Mouse (Mus musculus): ENCODE measurements at regions not wholly inside any gene's neighbourhood (a gene's known extent, or its start where the extent isn't known, plus 50 kb on each side); places are given as distances from the start of the nearest gene placed in this dataset.
A peak's percentile ranks its signal among the peaks of the same experiment; 100 is the strongest.

DNA sequence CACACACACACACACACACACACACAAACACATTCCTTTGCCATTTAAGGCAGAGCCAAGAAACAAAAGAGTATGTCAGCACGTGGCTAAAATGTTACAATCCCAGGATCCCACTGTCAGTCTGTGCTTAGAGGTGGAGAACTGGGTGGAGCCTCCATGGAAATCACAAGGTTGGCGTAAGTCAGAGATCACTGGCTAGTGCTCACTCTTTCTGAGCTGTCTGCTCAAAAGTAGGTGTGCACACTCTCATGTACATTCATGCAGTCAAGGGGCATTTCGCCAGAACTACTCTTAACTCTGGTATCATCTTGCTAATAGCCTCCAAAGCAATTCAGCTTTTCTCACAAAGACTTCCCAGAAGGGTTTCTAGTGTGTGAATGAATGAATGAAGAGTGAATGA lies 318.2 kb downstream of the Gm45692 start:
- Histone ChIP-seq H3K27ac (replicated peaks) (no peak overlapping the region), H3K4me1 (replicated peaks; ENCODE audit: control insufficient read depth, insufficient read depth) (no peaks in the 10 kb centered on the region), H3K27me3 (ENCODE audit: control insufficient read depth, insufficient read depth, low read length) (no peaks in the 10 kb centered on the region), H3K4me2 (replicated peaks; ENCODE audit: low read depth) (no peak overlapping the region), H3K4me3 (ENCODE audit: low read depth, low read length) (no peak overlapping the region), H3K9ac (ENCODE audit: low read length) (no peak overlapping the region), H3K9me3 (ENCODE audit: control insufficient read depth, low read length) (no peaks in the 10 kb centered on the region), H3K36me3 (ENCODE audit: control insufficient read depth, insufficient read depth, low read length) (no peaks in the 10 kb centered on the region)
- no peak for ATAC-seq (ENCODE audit: low FRiP score, low TSS enrichment)
- no peak for TF ChIP-seq EP300 (optimal IDR thresholded peaks at IDR 0.05)
- no peak for TF ChIP-seq CTCF (IDR thresholded peaks at IDR 0.05; ENCODE audit: low read depth)
- DNase-seq (ENCODE audit: low spot score), result no peak
- 67% methylated on average over 3 of the region's 3 CpGs for WGBS

DNA sequence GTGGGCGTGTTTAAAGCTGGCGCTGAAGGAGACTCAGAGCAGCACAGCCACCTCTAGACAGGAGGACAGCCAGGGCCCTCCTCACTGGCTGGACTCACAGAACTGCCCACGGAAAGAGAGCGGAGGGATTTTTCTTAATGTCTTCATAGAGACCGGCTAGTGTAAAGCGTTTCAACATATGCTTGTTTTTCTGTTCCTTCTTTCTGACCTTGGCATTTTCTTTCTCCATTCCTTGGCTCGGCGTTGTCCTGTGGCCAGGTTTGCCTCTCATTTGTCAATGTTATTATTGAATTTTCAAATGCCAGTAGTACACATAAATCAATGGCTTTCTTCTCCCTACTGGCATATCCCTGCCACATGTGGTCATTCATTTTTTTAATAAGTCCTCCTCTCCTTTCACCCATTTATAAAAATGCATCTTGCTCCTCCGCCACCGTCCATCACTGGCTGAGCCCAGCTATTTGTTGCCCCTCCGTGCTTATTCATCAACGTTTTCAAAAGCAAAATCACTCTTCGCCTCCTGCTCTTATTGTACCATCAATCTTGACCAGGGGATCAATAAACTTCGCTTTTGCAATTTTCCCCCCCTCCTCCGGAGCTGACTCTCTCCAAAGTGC lies 319.0 kb downstream of the Gm45692 start:
- TF ChIP-seq CTCF (IDR thresholded peaks at IDR 0.05; ENCODE audit: low read depth) (no peak), EP300 (optimal IDR thresholded peaks at IDR 0.05) (no peak)

DNA sequence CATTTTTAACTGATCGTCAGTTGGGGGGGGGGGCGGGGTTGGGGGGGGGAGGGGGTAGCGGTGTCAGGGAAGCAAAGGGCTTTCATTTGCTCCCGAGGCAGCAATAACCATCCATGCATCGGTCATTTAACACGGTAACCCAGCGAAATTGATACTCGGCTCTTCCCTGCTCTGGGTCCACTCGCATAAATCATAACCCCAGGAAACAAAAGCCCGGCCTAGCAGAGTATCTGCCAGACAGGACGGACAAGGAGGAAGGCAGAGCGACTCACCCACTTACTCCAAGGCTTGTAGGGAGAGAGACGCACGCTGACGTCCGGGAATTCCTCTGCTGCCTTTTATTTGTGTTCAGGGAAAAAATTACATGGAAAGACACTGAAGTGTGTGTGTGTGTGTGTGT lies 319.5 kb downstream of the Gm45692 start:
- Histone ChIP-seq H3K27ac (replicated peaks) (no peak overlapping the region), H3K36me3 (ENCODE audit: control insufficient read depth, insufficient read depth, low read length) (no peaks in the 10 kb centered on the region), H3K4me2 (replicated peaks; ENCODE audit: low read depth) (peak overlapping the region; percentile 38), H3K4me3 (ENCODE audit: low read depth, low read length) (peak overlapping the region; percentile 8; the same call in 1 of the 2 replicates), H3K9me3 (ENCODE audit: control insufficient read depth, low read length) (no peaks in the 10 kb centered on the region), H3K9ac (ENCODE audit: low read length) (no peak overlapping the region), H3K4me1 (replicated peaks; ENCODE audit: control insufficient read depth, insufficient read depth) (no peaks in the 10 kb centered on the region), H3K27me3 (ENCODE audit: control insufficient read depth, insufficient read depth, low read length) (no peaks in the 10 kb centered on the region)
- peak; percentile 15 for DNase-seq (ENCODE audit: low spot score)
- no peak for ATAC-seq (ENCODE audit: low FRiP score, low TSS enrichment)
- no peak for TF ChIP-seq CTCF (IDR thresholded peaks at IDR 0.05; ENCODE audit: low read depth)
- TF ChIP-seq EP300 (optimal IDR thresholded peaks at IDR 0.05), result no peak
- WGBS, result 13% methylated on average over 16 of the region's 16 CpGs

More for the DNA sequence above, 319.0 kb downstream of the Gm45692 start:
- Histone ChIP-seq H3K4me2 (replicated peaks; ENCODE audit: low read depth) (peak overlapping the region; percentile 38), H3K27ac (replicated peaks) (no peak overlapping the region), H3K4me1 (replicated peaks; ENCODE audit: control insufficient read depth, insufficient read depth) (no peaks in the 10 kb centered on the region), H3K36me3 (ENCODE audit: control insufficient read depth, insufficient read depth, low read length) (no peaks in the 10 kb centered on the region), H3K4me3 (ENCODE audit: low read depth, low read length) (peak overlapping the region; percentile 8; the same call in 1 of the 2 replicates), H3K9ac (ENCODE audit: low read length) (no peak overlapping the region), H3K27me3 (ENCODE audit: control insufficient read depth, insufficient read depth, low read length) (no peaks in the 10 kb centered on the region), H3K9me3 (ENCODE audit: control insufficient read depth, low read length) (no peaks in the 10 kb centered on the region)
- ATAC-seq (ENCODE audit: low FRiP score, low TSS enrichment), result no peak
- 45% methylated on average over 15 of the region's 15 CpGs for WGBS
- DNase-seq (ENCODE audit: low spot score), result no peak

DNA sequence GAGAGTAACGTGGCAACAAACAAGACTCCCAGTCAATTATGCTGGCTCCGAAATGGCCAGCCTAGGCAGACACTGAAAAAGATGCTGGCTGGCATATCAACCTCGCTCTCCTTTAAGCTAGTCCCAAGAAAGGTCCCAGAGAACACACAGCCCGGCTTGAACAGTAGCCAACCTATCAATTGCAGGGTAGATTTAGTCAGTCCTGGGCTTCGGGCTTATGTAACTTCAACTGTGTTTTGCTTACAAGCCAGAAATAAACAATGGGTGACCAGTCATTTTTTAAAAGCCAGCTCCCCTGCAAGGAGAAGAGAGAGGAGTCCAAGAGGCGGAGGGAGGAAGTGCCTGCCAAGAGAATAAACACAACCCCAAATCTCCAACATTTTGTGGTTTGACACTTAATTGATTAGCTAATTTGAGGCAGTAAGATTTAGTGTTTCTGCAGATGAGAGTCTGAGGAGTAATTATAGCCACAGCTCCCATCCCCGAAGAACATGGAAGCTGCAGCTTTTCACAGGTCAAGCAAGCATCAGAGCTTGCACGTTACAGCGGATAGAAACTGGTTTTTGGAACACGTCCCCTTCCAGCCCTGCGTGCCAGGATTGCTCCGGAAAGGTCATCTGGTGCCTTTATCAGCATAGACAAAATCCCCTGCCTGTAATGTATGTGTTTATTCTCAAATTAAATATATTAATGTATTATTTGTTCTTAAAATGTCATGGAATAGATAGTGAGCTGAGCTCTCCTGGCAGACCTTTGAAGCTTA lies 322.1 kb downstream of the Gm45692 start:
- no peak overlapping the region for H3K9ac ChIP-seq (ENCODE audit: low read length)
- DNase-seq (ENCODE audit: low spot score) (no peak), ATAC-seq (ENCODE audit: low FRiP score, low TSS enrichment) (peak; percentile 42; the same call in 1 of the 2 replicates)
- H3K27ac ChIP-seq (replicated peaks), result no peak overlapping the region
- H3K9me3 ChIP-seq (ENCODE audit: control insufficient read depth, low read length), result no peaks in the 10 kb centered on the region
- H3K4me1 ChIP-seq (replicated peaks; ENCODE audit: control insufficient read depth, insufficient read depth), result no peaks in the 10 kb centered on the region
- TF ChIP-seq EP300 (optimal IDR thresholded peaks at IDR 0.05) (no peak), CTCF (IDR thresholded peaks at IDR 0.05; ENCODE audit: low read depth) (no peak; the same call in 1 of the 2 replicates)
- no peaks in the 10 kb centered on the region for H3K27me3 ChIP-seq (ENCODE audit: control insufficient read depth, insufficient read depth, low read length)
- no peak overlapping the region for H3K4me2 ChIP-seq (replicated peaks; ENCODE audit: low read depth)
- H3K4me3 ChIP-seq (ENCODE audit: low read depth, low read length), result no peak overlapping the region
- 34% methylated on average over 12 of the region's 12 CpGs for whole genome bisulfite sequencing
- no peaks in the 10 kb centered on the region for H3K36me3 ChIP-seq (ENCODE audit: control insufficient read depth, insufficient read depth, low read length)

DNA sequence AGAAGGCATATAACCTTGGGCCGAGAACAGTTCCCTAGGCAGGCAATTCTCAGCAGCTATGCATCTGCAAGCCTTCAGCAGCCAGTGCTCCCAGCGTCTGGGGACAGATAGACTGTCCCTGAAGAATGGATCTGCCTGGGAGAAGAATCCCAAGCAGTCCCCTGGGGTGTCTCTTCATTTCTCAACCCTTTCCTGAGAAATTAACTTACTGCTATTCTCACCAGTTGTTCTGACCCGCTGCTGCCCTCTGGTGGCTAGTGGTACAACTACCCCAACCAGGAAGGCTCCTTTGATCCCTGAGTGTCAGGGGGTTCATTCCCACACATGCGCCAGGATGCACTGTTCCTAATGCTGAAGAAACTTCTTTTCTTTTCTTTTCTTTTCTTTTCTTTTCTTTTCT lies 323.7 kb downstream of the Gm45692 start:
- Histone ChIP-seq H3K9me3 (ENCODE audit: control insufficient read depth, low read length) (no peaks in the 10 kb centered on the region), H3K27me3 (ENCODE audit: control insufficient read depth, insufficient read depth, low read length) (no peaks in the 10 kb centered on the region), H3K4me3 (ENCODE audit: low read depth, low read length) (no peak overlapping the region), H3K9ac (ENCODE audit: low read length) (no peak overlapping the region), H3K4me1 (replicated peaks; ENCODE audit: control insufficient read depth, insufficient read depth) (no peaks in the 10 kb centered on the region; the same call in 1 of the 2 replicates), H3K4me2 (replicated peaks; ENCODE audit: low read depth) (no peak overlapping the region), H3K36me3 (ENCODE audit: control insufficient read depth, insufficient read depth, low read length) (no peaks in the 10 kb centered on the region), H3K27ac (replicated peaks) (no peak overlapping the region)
- DNase-seq (ENCODE audit: low spot score) (peak; percentile 81), ATAC-seq (ENCODE audit: low FRiP score, low TSS enrichment) (no peak)
- WGBS, result 51% methylated on average over 4 of the region's 4 CpGs
- TF ChIP-seq EP300 (optimal IDR thresholded peaks at IDR 0.05) (no peak), CTCF (IDR thresholded peaks at IDR 0.05; ENCODE audit: low read depth) (peak; percentile 82)

DNA sequence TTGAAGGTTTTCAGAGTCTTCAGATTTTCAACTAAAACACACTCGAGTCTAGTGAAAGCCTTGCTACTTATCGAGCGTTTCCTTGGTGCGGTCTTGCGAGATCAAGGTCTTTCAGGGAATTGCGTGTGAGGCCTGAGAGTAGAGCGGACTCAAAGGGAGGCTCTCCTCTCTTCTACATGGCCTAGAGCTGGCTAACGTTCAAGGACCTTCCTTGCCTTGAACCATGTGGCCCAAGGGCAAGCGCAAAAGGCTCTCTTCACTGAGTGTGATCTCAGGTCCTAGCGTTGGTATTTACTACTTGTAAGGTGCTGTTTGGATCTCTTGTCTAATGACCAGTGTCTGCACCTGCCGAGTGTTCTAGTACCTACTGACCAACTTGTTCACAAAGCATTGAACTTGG lies 324.4 kb downstream of the Gm45692 start:
- DNase-seq (ENCODE audit: low spot score) (no peak), ATAC-seq (ENCODE audit: low FRiP score, low TSS enrichment) (no peak)
- Histone ChIP-seq H3K27me3 (ENCODE audit: control insufficient read depth, insufficient read depth, low read length) (no peaks in the 10 kb centered on the region), H3K27ac (replicated peaks) (no peak overlapping the region), H3K9me3 (ENCODE audit: control insufficient read depth, low read length) (no peaks in the 10 kb centered on the region), H3K9ac (ENCODE audit: low read length) (no peak overlapping the region), H3K36me3 (ENCODE audit: control insufficient read depth, insufficient read depth, low read length) (no peaks in the 10 kb centered on the region), H3K4me1 (replicated peaks; ENCODE audit: control insufficient read depth, insufficient read depth) (no peaks in the 10 kb centered on the region; the same call in 1 of the 2 replicates), H3K4me3 (ENCODE audit: low read depth, low read length) (no peak overlapping the region), H3K4me2 (replicated peaks; ENCODE audit: low read depth) (no peak overlapping the region)
- TF ChIP-seq EP300 (optimal IDR thresholded peaks at IDR 0.05) (no peak), CTCF (IDR thresholded peaks at IDR 0.05; ENCODE audit: low read depth) (no peak)
- WGBS, result 93% methylated on average over 11 of the region's 11 CpGs
